Mouse (Mus musculus): Measurements from ENCODE around the gene Ipo8. TPM values are rescaled to one million over a fixed set of nuclear protein-coding genes. Genes with fewer than 3 reads are reported as not detected.

Ipo8 gene
- total RNA-seq, 1 experiment = 35.8 TPM

GRCm38 (mm10) chr6:148728571-148728970, 102.7 kb downstream of the Ipo8 start:
- Histone ChIP-seq H3K9ac (ENCODE audit: insufficient read depth, low read depth, low read length, poor library complexity, severe bottlenecking) (no peak overlapping the region), H3K9me3 (ENCODE audit: control insufficient read depth, insufficient read depth, low read depth, low read length) (no peaks in the 10 kb centered on the region), H3K27ac (ENCODE audit: insufficient read depth, low read depth, low read length, poor library complexity, severe bottlenecking) (no peak overlapping the region), H3K36me3 (ENCODE audit: control insufficient read depth, insufficient read depth, low read length, poor library complexity, severe bottlenecking) (no peaks in the 10 kb centered on the region), H3K4me3 (ENCODE audit: insufficient read depth in 1 of 2, low read depth in 1 of 2, low read length in 2 of 2, poor library complexity in 1 of 2, severe bottlenecking in 1 of 2) (no peak overlapping the region), H3K4me1 (ENCODE audit: control insufficient read depth in 2 of 2, insufficient read depth in 2 of 2, low read length in 2 of 2, poor library complexity in 1 of 2) (no peaks in the 10 kb centered on the region)
- DNase-seq (ENCODE audit: low read depth, low spot score) = no peak
- in situ Hi-C loops (cut with MboI; ENCODE audit: low sequenced_read_pairs in 2 of 2, unreplicated experiment in 2 of 2) = no loop called here
- TF ChIP-seq MAFK (IDR thresholded peaks at IDR 0.05; ENCODE audit: insufficient read depth, low read depth, low read length) = no peak
- TF ChIP-seq ZC3H11A (IDR thresholded peaks at IDR 0.05; ENCODE audit: borderline replicate concordance, low read depth, low read length) = no peak
- no peak for TF ChIP-seq HCFC1 (IDR thresholded peaks at IDR 0.05; ENCODE audit: borderline replicate concordance, insufficient read depth, low read length)
- TF ChIP-seq ZNF384 (IDR thresholded peaks at IDR 0.05; ENCODE audit: low read depth, low read length) = no peak
- TF ChIP-seq CHD2 (IDR thresholded peaks at IDR 0.05; ENCODE audit: low read depth, low read length) = no peak

- in situ Hi-C loops (cut with MboI; ENCODE audit: low sequenced_read_pairs in 2 of 2, unreplicated experiment in 2 of 2) = no loop called here
- DNase-seq (ENCODE audit: low read depth, low spot score) = no peak
- TF ChIP-seq ZNF384 (IDR thresholded peaks at IDR 0.05; ENCODE audit: low read depth, low read length) (no peak), ZC3H11A (IDR thresholded peaks at IDR 0.05; ENCODE audit: borderline replicate concordance, low read depth, low read length) (no peak)
Measured at GRCm38 (mm10) chr6:148727871-148728524, 103.3 kb downstream of the Ipo8 start.

GRCm38 (mm10) chr6:148724453-148724852, 106.8 kb downstream of the Ipo8 start:
- in situ Hi-C loops (cut with MboI; ENCODE audit: low sequenced_read_pairs in 2 of 2, unreplicated experiment in 2 of 2) = no loop called here
- H3K9ac ChIP-seq (ENCODE audit: insufficient read depth, low read depth, low read length, poor library complexity, severe bottlenecking) = no peak overlapping the region
- H3K4me1 ChIP-seq (ENCODE audit: control insufficient read depth in 2 of 2, insufficient read depth in 2 of 2, low read length in 2 of 2, poor library complexity in 1 of 2) = no peaks in the 10 kb centered on the region
- no peak for DNase-seq (ENCODE audit: low read depth, low spot score)
- H3K9me3 ChIP-seq (ENCODE audit: control insufficient read depth, insufficient read depth, low read depth, low read length) = no peaks in the 10 kb centered on the region
- H3K36me3 ChIP-seq (ENCODE audit: control insufficient read depth, insufficient read depth, low read length, poor library complexity, severe bottlenecking) = no peaks in the 10 kb centered on the region
- no peak overlapping the region for H3K4me3 ChIP-seq (ENCODE audit: insufficient read depth in 1 of 2, low read depth in 1 of 2, low read length in 2 of 2, poor library complexity in 1 of 2, severe bottlenecking in 1 of 2)
- H3K27ac ChIP-seq (ENCODE audit: insufficient read depth, low read depth, low read length, poor library complexity, severe bottlenecking) = no peak overlapping the region
- TF ChIP-seq ZC3H11A (IDR thresholded peaks at IDR 0.05; ENCODE audit: borderline replicate concordance, low read depth, low read length) (no peak), ZNF384 (IDR thresholded peaks at IDR 0.05; ENCODE audit: low read depth, low read length) (no peak), CHD2 (IDR thresholded peaks at IDR 0.05; ENCODE audit: low read depth, low read length) (no peak), HCFC1 (IDR thresholded peaks at IDR 0.05; ENCODE audit: borderline replicate concordance, insufficient read depth, low read length) (no peak), MAFK (IDR thresholded peaks at IDR 0.05; ENCODE audit: insufficient read depth, low read depth, low read length) (no peak)

More at GRCm38 (mm10) chr6:148727871-148728524, 103.3 kb downstream of the Ipo8 start:
- Histone ChIP-seq H3K4me1 (ENCODE audit: control insufficient read depth in 2 of 2, insufficient read depth in 2 of 2, low read length in 2 of 2, poor library complexity in 1 of 2) (no peaks in the 10 kb centered on the region), H3K9me3 (ENCODE audit: control insufficient read depth, insufficient read depth, low read depth, low read length) (no peaks in the 10 kb centered on the region), H3K27ac (ENCODE audit: insufficient read depth, low read depth, low read length, poor library complexity, severe bottlenecking) (no peak overlapping the region), H3K36me3 (ENCODE audit: control insufficient read depth, insufficient read depth, low read length, poor library complexity, severe bottlenecking) (no peaks in the 10 kb centered on the region), H3K9ac (ENCODE audit: insufficient read depth, low read depth, low read length, poor library complexity, severe bottlenecking) (no peak overlapping the region), H3K4me3 (ENCODE audit: insufficient read depth in 1 of 2, low read depth in 1 of 2, low read length in 2 of 2, poor library complexity in 1 of 2, severe bottlenecking in 1 of 2) (no peak overlapping the region)

Other genes with a start within 250 kb of the Ipo8 start
- 24.8 and 25.7 TPM in 2 replicates for gene Caprin2, start 64.8 kb upstream of the Ipo8 start, total RNA-seq (2012; rRNA removed)
- 193 and 205 TPM in 2 replicates for gene Sinhcaf, start 115.0 kb upstream of the Ipo8 start, total RNA-seq (2012; rRNA removed)